Mouse (Mus musculus) bone marrow macrophage, adult 2 months (primary cell): ENCODE data around the gene 1500009C09Rik. TPM values are rescaled to one million over a fixed set of nuclear protein-coding genes. Genes with fewer than 3 reads are reported as not detected.

Experiments used
- H3K27ac ChIP-seq: 2 replicates; pipeline ENCODE4 v1.5.1; 2012; ENCODE audit warnings: low read depth, low read length; ENCODE audit not compliant: insufficient read depth
- H3K4me1 ChIP-seq: 2 replicates; pipeline ENCODE4 v1.6.1; 2012; ENCODE audit warnings: low read length; ENCODE audit not compliant: control insufficient read depth, insufficient read depth
- H3K4me3 ChIP-seq: 2 replicates; pipeline ENCODE4 v1.5.1; 2012; ENCODE audit warnings: mild to moderate bottlenecking, low read length, moderate library complexity; ENCODE audit not compliant: insufficient read depth
- CTCF ChIP-seq: IDR thresholded peaks from 2 replicates; pipeline ENCODE4 v1.5.1; 2012; ENCODE audit warnings: low read depth, mild to moderate bottlenecking, low read length, moderate library complexity
- POLR2A ChIP-seq: IDR thresholded peaks from 2 replicates; pipeline ENCODE4 v1.6.1; 2012; ENCODE audit warnings: mild to moderate bottlenecking, low read depth, low read length, borderline replicate concordance
- polyA plus RNA-seq: library from polyadenylated mRNA; stranded (reverse); fragments of >200 nt; gene quantifications from 2 replicates; pipeline ENCODE4 v1.2.4, GENCODE M21; 2012; ENCODE audit not compliant: missing spikeins, insufficient read depth, insufficient read length

Gene 1500009C09Rik
- polyA plus RNA-seq, 1 experiment = not detected

GRCm38 (mm10) chr15:82307107-82307506 lies 54.9 kb downstream of the 1500009C09Rik start:
- H3K4me1 ChIP-seq = no peaks in the 10 kb centered on the region
- H3K27ac ChIP-seq = no peak overlapping the region
- TF ChIP-seq POLR2A (no peak), CTCF (no peak)
- no peak overlapping the region for H3K4me3 ChIP-seq

- TF ChIP-seq POLR2A = no peak
- no peak for TF ChIP-seq CTCF
- H3K4me3 ChIP-seq = no peak overlapping the region
- no peak overlapping the region for H3K27ac ChIP-seq
- no peaks in the 10 kb centered on the region for H3K4me1 ChIP-seq
Measured at GRCm38 (mm10) chr15:82308416-82308815, 56.2 kb downstream of the 1500009C09Rik start.

Other genes starting within 250 kb of the 1500009C09Rik start
- 20.9 and 28.1 TPM in 2 replicates for gene Desi1, start 218.5 kb upstream of the 1500009C09Rik start, polyA plus RNA-seq
- 66.2 and 69.9 TPM in 2 replicates for gene Snu13, start 204.8 kb upstream of the 1500009C09Rik start, polyA plus RNA-seq
- gene 4930407I10Rik, start 193.2 kb upstream of the 1500009C09Rik start, polyA plus RNA-seq = not detected in 2 replicates
- not detected in 2 replicates for gene Mei1, start 182.4 kb upstream of the 1500009C09Rik start, polyA plus RNA-seq
- gene Ccdc134, start 124.5 kb upstream of the 1500009C09Rik start, polyA plus RNA-seq = 13.6 and 14.7 TPM in 2 replicates
- gene Srebf2, start 105.2 kb upstream of the 1500009C09Rik start, polyA plus RNA-seq = 53.3 and 63.9 TPM in 2 replicates
- gene Shisa8, start 39.6 kb upstream of the 1500009C09Rik start, polyA plus RNA-seq = not detected in 2 replicates
- not detected in 2 replicates for gene Tnfrsf13c, start 28.0 kb upstream of the 1500009C09Rik start, polyA plus RNA-seq
- gene Cenpm, start 7.6 kb upstream of the 1500009C09Rik start, polyA plus RNA-seq = 10.2 and 10.7 TPM in 2 replicates
- gene Sept3, start 22.5 kb downstream of the 1500009C09Rik start, polyA plus RNA-seq = not detected in 2 replicates
- gene Wbp2nl, start 46.6 kb downstream of the 1500009C09Rik start, polyA plus RNA-seq = not detected in 2 replicates
- 168 and 171 TPM in 2 replicates for gene Naga, start 86.5 kb downstream of the 1500009C09Rik start, polyA plus RNA-seq
- gene Pheta2, start 86.5 kb downstream of the 1500009C09Rik start, polyA plus RNA-seq = 2.5 and 5.3 TPM in 2 replicates
- 206 and 221 TPM in 2 replicates for gene Smdt1, start 86.6 kb downstream of the 1500009C09Rik start, polyA plus RNA-seq
- 315 and 361 TPM in 2 replicates for gene Ndufa6, start 101.9 kb downstream of the 1500009C09Rik start, polyA plus RNA-seq
- 0.39 and 0.78 TPM in 2 replicates for gene Cyp2d22, start 127.9 kb downstream of the 1500009C09Rik start, polyA plus RNA-seq
- gene Cyp2d11, start 141.6 kb downstream of the 1500009C09Rik start, polyA plus RNA-seq = not detected in 2 replicates
- not detected in 2 replicates for gene Cyp2d10, start 154.8 kb downstream of the 1500009C09Rik start, polyA plus RNA-seq
- not detected in 2 replicates for gene Cyp2d9, start 181.0 kb downstream of the 1500009C09Rik start, polyA plus RNA-seq